Mouse (Mus musculus) left cerebral cortex, postnatal 25 days (tissue): ENCODE measurements around the gene Ydjc. TPM values are rescaled to one million over a fixed set of nuclear protein-coding genes. Genes with fewer than 3 reads are reported as not detected.

Experiments
- DNase-seq, 2 experiments: peaks; one replicate each; pipeline ENCODE4 v3.0.0; 2022; ENCODE audit warnings: low spot score in 2 of 2, mixed read lengths in 1 of 2
- intact Hi-C: fragments of 180-260 bp; cut with DNase I; formaldehyde crosslinking; loops from one replicate; pipeline ENCODE4 v1.15.1; 2025
- microRNA-seq, 2 experiments: library from miRNA; unstranded; fragments of <30 nt; microRNA quantifications; one replicate each; pipeline ENCODE4 v1.2.0; 2022
- total RNA-seq, 2 experiments: library from RNA; stranded (reverse); gene quantifications; 2 replicates each; pipeline ENCODE4 v1.2.3; 2021

Ydjc gene
- total RNA-seq, 2 experiments from 2014 or later, result 30.6 to 31.5 TPM

GRCm38 (mm10) chr16:17208389-17209361 is 64.3 kb downstream of the Ydjc start, which contains the start of gene Rimbp3:
Gene Rimbp3, plus strand, starts transcription at chr16:17208603.
- peak; percentile 85 to 88 for DNase-seq
- intact Hi-C loops, result loop anchor here (1.0 to 5.0 kb wide), 2 partner anchors 68 to 76 kb away; partner anchors contain the start of genes Sdf2l1 and Tmem191c

DNA sequence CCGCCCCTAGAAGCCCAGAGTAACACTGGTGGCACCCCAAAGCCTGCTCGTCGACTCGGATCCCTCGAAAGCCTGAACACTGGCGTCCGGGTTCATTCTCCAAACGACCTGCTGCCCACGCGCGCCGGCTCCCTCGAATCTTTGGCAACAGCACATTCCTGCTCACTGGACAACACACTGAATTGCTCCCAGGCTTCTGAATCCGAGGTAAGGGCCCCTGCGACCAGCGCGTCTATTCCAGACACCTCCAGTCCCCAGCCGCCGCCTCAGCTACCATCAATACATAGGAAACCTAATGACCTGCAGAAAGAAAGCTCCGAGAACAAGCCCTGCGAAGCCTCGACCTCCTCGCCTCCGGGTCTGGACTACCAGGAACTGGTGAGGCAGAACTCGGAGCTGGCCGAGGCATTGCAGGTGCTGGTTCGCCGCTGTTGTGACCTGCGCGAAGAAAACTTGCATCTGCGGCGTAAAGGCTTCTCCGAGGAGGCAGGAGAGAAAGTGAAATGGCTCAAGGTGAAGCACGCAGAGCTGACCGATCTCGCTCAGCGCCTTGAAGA is 65.1 kb downstream of the Ydjc start:
- no peak for DNase-seq
- intact Hi-C loops, result loop anchor here (1.0 to 5.0 kb wide), 2 partner anchors 67 to 77 kb away; partner anchors contain the start of genes Sdf2l1 and Tmem191c

Small RNA genes within 50 kb of the gene (microRNA-seq; reads per million reads assigned to microRNA genes)
- 134 to 140 reads per million in 2 experiments for gene Mir130b
- gene Mir301b, result 2.0 to 4.2 reads per million in 2 experiments

Other genes with a start within 250 kb of the Ydjc start
- 10 to 100 TPM; 44.8 to 50.9 TPM for gene Ppm1f, start 248.2 kb upstream of the Ydjc start, total RNA-seq
- 100 to 1,000 TPM; 510 to 530 TPM for gene Mapk1, start 161.2 kb upstream of the Ydjc start, total RNA-seq
- 10 to 100 TPM; 46.1 to 50.4 TPM for gene Ypel1, start 74.9 kb upstream of the Ydjc start, total RNA-seq
- 10 to 100 TPM; 72.7 to 84.5 TPM for gene Ppil2, start 33.4 kb upstream of the Ydjc start, total RNA-seq
- gene 2610318N02Rik, start 19.5 kb upstream of the Ydjc start, total RNA-seq, result 1 to 10 TPM; 1.6 to 1.9 TPM
- 10 to 100 TPM; 34.0 to 34.2 TPM for gene Sdf2l1, start 12.2 kb upstream of the Ydjc start, total RNA-seq
- gene Ccdc116, start 2.6 kb downstream of the Ydjc start, total RNA-seq, result 1 to 10 TPM; 1.9 to 2.3 TPM
- gene Ube2l3, start 58.0 kb downstream of the Ydjc start, total RNA-seq, result 100 to 1,000 TPM; 138 to 158 TPM
- 1 to 10 TPM; 1.1 to 2.3 TPM for gene Rimbp3, start 64.0 kb downstream of the Ydjc start, total RNA-seq
- gene Hic2, start 89.0 kb downstream of the Ydjc start, total RNA-seq, result 1 to 10 TPM; 4.2 to 4.4 TPM
- 100 to 1,000 TPM in 1 of 2 experiments, 10 to 100 TPM in 1; 99.2 to 116 TPM for gene Tmem191c, start 131.5 kb downstream of the Ydjc start, total RNA-seq
- gene Serpind1, start 186.8 kb downstream of the Ydjc start, total RNA-seq, result 1 to 10 TPM; 2.5 to 2.7 TPM